Mouse (Mus musculus): ENCODE data around the gene Casq2. TPM values are rescaled to one million over a fixed set of nuclear protein-coding genes. Genes with fewer than 3 reads are reported as not detected.

Casq2 gene
- total and polyA plus RNA-seq, 3 experiments, result not detected

DNA sequence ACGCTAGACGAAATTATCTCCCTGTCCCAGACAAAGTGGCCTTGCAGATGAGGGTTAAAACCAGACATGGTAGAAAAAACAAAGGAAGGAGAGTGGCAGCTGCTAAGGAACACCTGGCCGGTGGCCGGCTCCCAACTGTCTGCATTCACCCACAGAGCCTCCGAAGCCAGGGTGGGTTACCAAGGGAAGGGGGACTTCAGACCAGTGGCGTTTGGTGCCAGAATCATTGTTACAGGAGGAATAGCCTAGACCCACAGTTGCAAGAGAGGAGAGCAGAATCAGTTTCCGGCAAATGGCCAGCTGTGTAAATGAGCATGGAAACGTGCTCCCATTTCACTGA lies 23.6 kb upstream of the Casq2 start:
- Histone ChIP-seq H3K36me3 (ENCODE audit: control insufficient read depth in 1 of 2, insufficient read depth in 2 of 2, low read length in 2 of 2) (no peaks in the 10 kb centered on the region), H3K27me3 (ENCODE audit: control insufficient read depth in 1 of 2, insufficient read depth in 2 of 2, low read length in 2 of 2) (no peaks in the 10 kb centered on the region), H3K9me3 (replicated peaks; ENCODE audit: insufficient read depth, low read length) (no peaks in the 10 kb centered on the region), H3K9ac (ENCODE audit: control insufficient read depth, low read depth, low read length, poor library complexity, severe bottlenecking) (no peak overlapping the region), H3K4me1 (ENCODE audit: control insufficient read depth in 1 of 2, insufficient read depth in 2 of 2, low read length in 2 of 2) (no peaks in the 10 kb centered on the region), H3K4me3 (ENCODE audit: control insufficient read depth in 1 of 2, insufficient read depth in 1 of 2, low read depth in 2 of 2, low read length in 2 of 2) (no peak overlapping the region), H3K27ac (ENCODE audit: control insufficient read depth, low read depth, low read length) (no peak overlapping the region), H3K79me2 (ENCODE audit: control insufficient read depth, insufficient read depth, low read length, poor library complexity) (no peaks in the 10 kb centered on the region)
- DNase-seq (ENCODE audit: low read depth, low spot score), result no peak
- TF ChIP-seq NRF1 (IDR thresholded peaks at IDR 0.05; ENCODE audit: insufficient read depth, low read depth, low read length, poor library complexity, severe bottlenecking) (no peak), GABPA (IDR thresholded peaks at IDR 0.05; ENCODE audit: low read depth, low read length) (no peak), EP300 (IDR thresholded peaks at IDR 0.05; ENCODE audit: low read depth in 1 of 2, low read length in 2 of 2) (no peak), POLR2A (IDR thresholded peaks at IDR 0.05; ENCODE audit: control insufficient read depth in 1 of 2, insufficient read depth in 1 of 2, low read depth in 1 of 2, low read length in 2 of 2, poor library complexity in 1 of 2) (no peak), SIN3A (IDR thresholded peaks at IDR 0.05; ENCODE audit: low read length) (no peak), MEF2A (IDR thresholded peaks at IDR 0.05; ENCODE audit: extremely low read depth, insufficient replicate concordance, low read depth, low read length, poor library complexity, severe bottlenecking) (no peak)

DNA sequence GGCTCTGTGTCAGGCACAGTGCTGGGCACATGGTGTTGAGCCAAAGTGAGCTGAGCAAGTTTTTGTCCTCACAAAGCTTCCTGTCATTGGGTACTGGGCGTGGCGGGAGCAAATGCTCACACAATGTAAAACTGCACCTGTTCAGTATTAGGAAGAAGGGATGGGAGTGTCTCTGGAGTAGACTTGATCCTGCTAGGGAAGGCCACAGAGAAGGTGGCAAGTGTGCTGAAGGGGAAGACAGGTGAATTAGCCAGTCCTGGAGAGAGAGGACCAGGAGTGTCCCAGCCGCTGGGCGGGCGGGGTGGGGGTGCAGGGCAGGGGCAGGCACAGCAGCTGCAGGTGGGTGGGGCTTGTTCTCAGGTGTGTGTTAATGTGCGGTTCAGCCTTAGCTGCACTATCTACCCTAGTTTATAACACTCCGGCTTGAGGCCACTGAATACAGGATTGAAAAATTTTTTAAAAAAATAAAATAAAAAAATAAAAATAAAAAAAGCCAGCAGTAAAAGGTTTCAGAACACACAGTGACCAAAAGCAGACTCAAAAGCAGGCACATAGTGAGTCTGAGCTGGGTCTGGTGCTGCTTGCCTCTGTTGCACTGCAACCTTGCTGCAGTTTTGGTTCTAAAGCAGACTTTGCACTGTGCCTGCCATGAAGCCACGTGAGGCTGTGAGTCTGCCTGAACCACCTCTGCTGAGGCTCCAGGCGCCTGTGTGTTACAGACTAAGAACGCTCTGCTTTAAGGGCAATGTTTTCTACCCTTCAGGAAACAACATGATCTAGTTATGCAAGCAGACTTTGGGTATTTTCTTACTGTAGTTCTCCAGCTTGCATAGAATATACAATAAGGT lies 22.7 kb upstream of the Casq2 start:
- H3K27ac ChIP-seq (ENCODE audit: control insufficient read depth, low read depth, low read length), result no peak overlapping the region
- no peaks in the 10 kb centered on the region for H3K27me3 ChIP-seq (ENCODE audit: control insufficient read depth in 1 of 2, insufficient read depth in 2 of 2, low read length in 2 of 2)
- no peak for TF ChIP-seq BHLHE40 (IDR thresholded peaks at IDR 0.05; ENCODE audit: borderline replicate concordance, low read depth, low read length)

DNA sequence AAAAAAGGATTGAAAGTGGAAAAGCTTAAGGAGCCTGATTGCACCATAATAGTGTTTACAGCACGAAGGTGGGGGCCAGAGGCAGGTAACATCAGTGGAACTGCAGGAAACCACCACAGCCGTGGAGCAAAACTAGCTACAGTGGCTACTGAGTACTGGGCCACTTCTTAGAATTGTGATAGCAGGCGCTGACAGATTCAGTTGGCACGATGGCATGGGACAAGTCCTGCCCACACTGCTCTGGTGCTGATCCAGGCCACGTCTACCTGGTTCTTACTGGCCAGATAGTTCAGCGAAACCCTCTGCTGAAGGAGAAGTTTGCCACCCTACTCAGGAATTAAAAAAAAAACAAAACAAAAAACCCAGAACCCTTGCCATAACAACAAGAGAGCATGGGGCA lies 21.6 kb upstream of the Casq2 start:
- H3K27ac ChIP-seq (ENCODE audit: control insufficient read depth, low read depth, low read length), result no peak overlapping the region
- H3K79me2 ChIP-seq (ENCODE audit: control insufficient read depth, insufficient read depth, low read length, poor library complexity), result no peaks in the 10 kb centered on the region
- H3K36me3 ChIP-seq (ENCODE audit: control insufficient read depth in 1 of 2, insufficient read depth in 2 of 2, low read length in 2 of 2), result no peaks in the 10 kb centered on the region
- H3K4me3 ChIP-seq (ENCODE audit: control insufficient read depth in 1 of 2, insufficient read depth in 1 of 2, low read depth in 2 of 2, low read length in 2 of 2), result no peak overlapping the region
- TF ChIP-seq TAL1 (IDR thresholded peaks at IDR 0.05; ENCODE audit: low read length) (no peak), NELFE (IDR thresholded peaks at IDR 0.05; ENCODE audit: low read depth, low read length) (no peak), ETS1 (IDR thresholded peaks at IDR 0.05; ENCODE audit: low read depth, low read length) (no peak), CHD2 (IDR thresholded peaks at IDR 0.05; ENCODE audit: low read length) (no peak), MYB (IDR thresholded peaks at IDR 0.05; ENCODE audit: low read depth, low read length) (no peak), ELF1 (IDR thresholded peaks at IDR 0.05; ENCODE audit: low read depth, low read length) (no peak), TCF12 (IDR thresholded peaks at IDR 0.05; ENCODE audit: low read depth, low read length) (no peak), MAZ (IDR thresholded peaks at IDR 0.05; ENCODE audit: low read depth, low read length) (no peak), BHLHE40 (IDR thresholded peaks at IDR 0.05; ENCODE audit: borderline replicate concordance, low read depth, low read length) (no peak), RCOR1 (IDR thresholded peaks at IDR 0.05; ENCODE audit: low read depth, low read length) (no peak), USF1 (IDR thresholded peaks at IDR 0.05; ENCODE audit: low read depth, low read length) (no peak)
- H3K9me3 ChIP-seq (replicated peaks; ENCODE audit: insufficient read depth, low read length), result no peaks in the 10 kb centered on the region
- no peaks in the 10 kb centered on the region for H3K27me3 ChIP-seq (ENCODE audit: control insufficient read depth in 1 of 2, insufficient read depth in 2 of 2, low read length in 2 of 2)
- no peaks in the 10 kb centered on the region for H3K4me1 ChIP-seq (ENCODE audit: control insufficient read depth in 1 of 2, insufficient read depth in 2 of 2, low read length in 2 of 2)
- no peak for DNase-seq (ENCODE audit: low read depth, low spot score)
- no peak overlapping the region for H3K9ac ChIP-seq (ENCODE audit: control insufficient read depth, low read depth, low read length, poor library complexity, severe bottlenecking)

More for the DNA sequence above, 22.7 kb upstream of the Casq2 start:
- DNase-seq (ENCODE audit: low read depth, low spot score), result no peak
- Histone ChIP-seq H3K4me1 (ENCODE audit: control insufficient read depth in 1 of 2, insufficient read depth in 2 of 2, low read length in 2 of 2) (no peaks in the 10 kb centered on the region), H3K79me2 (ENCODE audit: control insufficient read depth, insufficient read depth, low read length, poor library complexity) (no peaks in the 10 kb centered on the region), H3K9ac (ENCODE audit: control insufficient read depth, low read depth, low read length, poor library complexity, severe bottlenecking) (no peak overlapping the region), H3K9me3 (replicated peaks; ENCODE audit: insufficient read depth, low read length) (no peaks in the 10 kb centered on the region), H3K4me3 (ENCODE audit: control insufficient read depth in 1 of 2, insufficient read depth in 1 of 2, low read depth in 2 of 2, low read length in 2 of 2) (no peak overlapping the region), H3K36me3 (ENCODE audit: control insufficient read depth in 1 of 2, insufficient read depth in 2 of 2, low read length in 2 of 2) (no peaks in the 10 kb centered on the region)

Data from MEL (cell line).